Mouse (Mus musculus): ENCODE data around the gene Olfr1032.
"Not testable (repeated sequence)": the region's sequence is repeated elsewhere in the genome, so short reads cannot be mapped to it uniquely, and the experiment has no call there.

- TF ChIP-seq CTCF (IDR thresholded peaks at IDR 0.05; ENCODE audit: control insufficient read depth, insufficient read depth, insufficient read length); USF1 (IDR thresholded peaks at IDR 0.05; ENCODE audit: low read depth); MYOD1 (IDR thresholded peaks at IDR 0.05; ENCODE audit: control insufficient read depth, insufficient read length, low read depth); MAX (IDR thresholded peaks at IDR 0.05): not testable (repeated sequence)
Observed at GRCm38 (mm10) chr2:86050777-86051176, 45.4 kb downstream of the Olfr1032 start.

Data from C2C12 (cell line).